Mouse (Mus musculus) E14TG2a.4 (cell line): ENCODE results near the gene Kirrel3.

Experiments used
- CTCF ChIP-seq: conservative IDR thresholded peaks from 2 replicates; pipeline ENCODE4 v1.5.1; 2014; ENCODE audit warnings: low read length
- NANOG ChIP-seq: IDR thresholded peaks from 2 replicates; pipeline ENCODE4 v1.6.1; 2014; ENCODE audit warnings: borderline replicate concordance, low read length, mixed read lengths
- POU5F1 ChIP-seq: IDR thresholded peaks from 2 replicates; pipeline ENCODE4 v1.6.1; 2014; ENCODE audit warnings: low read length, borderline replicate concordance

GRCm38 (mm10) chr9:34843275-34843965 lies 357.7 kb downstream of the Kirrel3 start:
- TF ChIP-seq CTCF (no peak), NANOG (no peak), POU5F1 (no peak)
